Mouse (Mus musculus) right cerebral cortex, postnatal 4 days (tissue): ENCODE results near the gene Gpr180.
"Not testable (repeated sequence)": the region's sequence is repeated elsewhere in the genome, so short reads cannot be mapped to it uniquely, and the experiment has no call there.

Source experiments
- DNase-seq: peaks from one replicate; pipeline ENCODE4 v3.0.0-alpha.2; 2022

Gpr180 gene

DNA sequence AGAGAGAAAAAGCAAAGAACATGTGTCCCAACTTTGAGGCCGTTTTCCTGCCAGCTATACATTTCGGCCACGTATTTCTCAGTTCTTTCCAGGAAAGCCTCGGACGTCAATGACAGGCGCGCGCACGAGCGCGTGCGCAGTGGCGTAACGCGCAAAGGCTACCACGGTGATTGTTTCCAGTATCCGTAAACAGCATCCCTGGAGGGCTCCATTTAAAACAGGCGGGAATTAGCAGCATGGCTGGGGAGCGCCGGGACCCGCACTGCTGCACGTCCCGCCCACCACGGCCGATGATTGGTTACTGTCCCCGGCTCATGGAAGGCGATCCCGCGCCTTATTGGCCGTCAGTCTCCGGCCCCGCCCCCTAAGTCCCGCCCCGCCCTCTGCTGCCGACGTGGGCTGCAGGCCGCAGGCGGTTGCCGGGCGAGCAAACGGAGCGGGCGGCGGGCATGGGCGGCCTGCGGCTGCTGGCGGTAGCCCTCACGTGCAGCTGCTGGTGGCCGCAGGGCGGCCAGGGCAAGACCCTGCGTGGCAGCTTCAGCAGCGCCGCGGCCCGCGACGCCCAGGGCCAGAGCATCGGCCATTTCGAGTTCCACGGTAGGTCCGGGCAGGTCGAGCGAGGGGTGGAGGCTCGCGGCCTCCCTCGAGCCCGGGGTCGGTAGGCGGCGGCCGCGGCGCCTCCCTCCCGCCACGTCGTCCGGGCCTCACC is at the start of gene Gpr180:
Gene Gpr180, plus strand, starts transcription at position 415 of the 709 bp plus-strand sequence.
- peak; percentile 99 for DNase-seq

DNA sequence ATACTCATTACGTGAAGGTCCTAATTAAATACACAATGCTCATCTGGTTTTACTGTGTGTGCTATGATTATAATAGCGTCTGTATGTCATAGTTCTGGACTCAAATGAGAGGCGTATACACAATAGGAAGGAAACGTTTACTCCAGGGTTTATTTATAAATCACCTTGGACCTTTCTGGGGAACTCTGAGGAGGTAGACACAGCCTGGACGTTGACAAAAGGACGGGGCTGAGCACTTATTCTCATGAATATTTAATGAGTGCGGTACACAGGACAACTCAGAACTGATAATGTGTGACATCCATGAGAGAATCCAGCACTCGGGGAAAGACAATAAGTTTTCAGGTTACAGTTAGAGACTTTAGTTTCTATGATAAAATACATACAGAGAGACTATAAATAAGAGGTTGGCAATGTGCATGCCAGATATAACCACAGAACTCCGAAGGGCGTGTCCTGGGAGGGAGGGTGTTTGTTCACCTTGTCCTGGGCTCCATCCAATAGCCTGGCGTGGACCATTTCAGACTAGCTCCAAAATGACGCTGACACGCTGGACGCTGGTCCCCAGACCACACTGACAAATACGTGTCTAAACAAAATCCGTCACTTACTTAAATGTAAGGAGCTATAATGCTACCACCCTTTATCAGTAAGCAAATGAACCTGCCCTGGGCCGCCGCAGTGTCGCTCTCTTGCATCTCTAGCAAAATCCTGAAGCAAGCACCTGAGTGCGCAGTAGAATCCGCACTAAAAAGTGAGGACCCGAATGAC is 48.3 kb upstream of the Gpr180 start:
- DNase-seq: no peak

DNA sequence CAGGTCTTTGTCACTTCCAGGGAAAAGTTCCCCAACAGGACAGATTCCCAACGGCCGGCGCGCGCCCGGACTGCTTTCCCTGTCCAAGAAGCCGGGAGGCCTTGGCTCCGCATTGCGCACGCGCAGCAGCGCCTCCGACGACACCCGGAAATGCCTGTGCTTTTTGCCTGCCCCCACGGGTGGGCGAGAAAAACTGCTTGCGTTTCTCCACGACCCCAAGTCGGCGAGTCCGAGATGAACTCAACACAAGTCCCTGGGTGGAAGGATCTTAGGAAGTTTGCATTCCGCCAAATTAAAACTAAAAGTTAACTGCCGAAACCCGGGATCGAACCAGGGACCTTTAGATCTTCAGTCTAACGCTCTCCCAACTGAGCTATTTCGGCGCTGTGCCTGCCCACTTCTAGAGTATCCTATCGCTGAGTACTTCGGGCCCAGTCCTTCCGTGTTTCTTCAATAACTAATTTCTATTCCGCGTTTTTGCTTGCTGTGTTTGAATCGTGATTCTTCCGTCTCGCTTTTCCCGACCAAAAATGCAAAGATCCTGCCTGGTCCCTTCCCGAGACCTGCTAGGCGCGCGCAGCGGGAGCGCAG is 47.6 kb upstream of the Gpr180 start:
- peak; percentile 92 for DNase-seq

DNA sequence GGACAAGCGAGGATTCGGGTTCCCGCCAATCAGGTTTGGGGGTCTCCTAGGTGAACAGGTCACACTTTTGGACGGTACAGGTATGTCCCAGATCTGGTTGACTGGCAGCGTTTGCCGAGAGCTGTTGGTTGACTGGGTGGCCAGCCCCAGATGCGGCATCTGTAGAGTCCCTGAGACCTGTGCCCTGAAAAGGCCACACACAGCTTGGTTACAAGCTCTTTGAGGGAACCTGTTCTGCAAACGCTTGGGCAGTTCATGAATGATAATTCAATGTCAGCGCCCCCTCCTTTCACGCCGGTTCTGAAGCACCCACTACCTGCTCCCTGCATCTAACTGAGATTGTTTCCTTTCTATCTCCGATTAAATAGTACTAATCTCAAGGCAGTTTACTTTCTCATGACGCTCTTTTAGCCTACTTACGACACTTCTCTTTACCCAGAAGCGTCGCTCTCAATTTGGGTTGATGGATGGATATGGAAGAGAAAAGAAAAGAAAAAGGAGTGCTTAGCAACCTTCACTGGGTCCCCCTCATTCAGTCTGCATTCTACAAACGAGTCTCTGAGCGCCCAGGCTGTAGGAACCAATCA is 47.1 kb upstream of the Gpr180 start:
- no peak for DNase-seq

DNA sequence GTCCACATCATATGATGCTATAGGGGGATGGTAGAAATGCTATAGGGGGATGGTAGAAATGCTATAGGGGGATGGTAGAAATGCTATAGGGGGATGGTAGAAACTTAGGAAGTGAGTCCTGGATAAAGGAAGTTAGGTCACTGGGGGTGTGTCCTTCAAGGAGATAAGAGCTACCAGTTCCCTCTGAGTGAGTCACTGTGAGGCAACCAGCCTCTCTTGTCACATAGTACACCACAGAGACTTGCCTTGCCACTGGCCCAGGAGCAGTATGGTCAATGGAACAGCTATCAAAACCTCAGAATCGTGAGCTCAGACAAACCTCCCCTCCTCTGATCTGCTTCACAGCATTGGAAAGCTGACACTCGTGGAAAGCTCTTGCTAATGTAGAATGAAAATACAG is 38.7 kb upstream of the Gpr180 start:
- DNase-seq: no peak

DNA sequence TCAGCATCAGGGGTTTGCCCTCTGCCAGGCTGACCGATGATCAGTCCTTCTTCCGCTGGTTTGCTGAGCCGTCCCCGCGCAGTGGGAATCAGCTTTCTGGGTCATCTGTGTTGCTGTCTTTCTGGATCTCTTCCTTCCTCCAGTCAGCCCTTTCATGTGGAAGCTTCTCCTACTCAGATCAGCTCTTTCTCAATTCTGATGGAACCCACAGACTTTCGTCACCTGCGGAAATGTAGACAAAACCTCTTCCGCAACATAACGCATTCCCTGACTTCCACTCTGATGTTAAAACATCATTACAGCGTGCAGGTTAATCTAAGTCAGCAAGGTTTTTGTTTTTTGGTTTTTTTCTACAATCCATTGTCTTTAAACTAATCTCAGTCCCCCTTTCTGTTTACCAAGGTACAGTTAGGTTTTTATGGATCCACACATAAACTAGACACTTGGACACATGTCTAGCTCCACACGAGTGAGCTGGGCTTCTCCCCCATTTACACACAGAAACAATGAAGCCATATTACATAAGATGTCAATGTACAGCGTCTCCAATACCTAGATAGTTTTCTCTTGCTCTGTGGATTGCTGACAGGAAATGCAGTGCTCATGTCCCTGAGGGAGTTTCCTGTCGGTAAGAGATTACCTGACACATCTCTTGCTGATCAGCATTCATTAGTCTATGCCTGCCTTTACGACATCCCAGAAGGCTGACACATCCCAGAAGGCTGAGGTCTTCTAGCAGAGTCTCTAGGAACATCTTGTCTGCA is 35.5 kb upstream of the Gpr180 start:
- DNase-seq: no peak

DNA sequence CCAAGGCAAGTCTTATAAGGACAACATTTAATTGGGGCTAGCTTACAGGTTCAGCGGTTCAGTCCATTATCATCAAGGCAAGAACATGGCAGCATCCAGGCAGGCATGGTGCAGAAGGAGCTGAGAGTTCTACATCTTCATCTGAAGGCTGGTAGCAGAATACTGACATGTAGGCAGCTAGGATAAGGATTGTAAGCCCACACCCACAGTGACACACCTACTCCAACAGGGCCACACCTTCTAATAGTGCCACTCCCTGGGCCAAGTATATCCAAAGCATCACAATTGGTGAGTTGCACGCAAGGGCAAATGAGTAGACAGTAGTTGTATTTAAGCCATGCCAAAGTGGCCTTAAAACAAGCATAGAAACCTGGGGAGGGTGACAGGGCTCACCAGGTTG is 29.5 kb upstream of the Gpr180 start:
- DNase-seq: not testable (repeated sequence)

DNA sequence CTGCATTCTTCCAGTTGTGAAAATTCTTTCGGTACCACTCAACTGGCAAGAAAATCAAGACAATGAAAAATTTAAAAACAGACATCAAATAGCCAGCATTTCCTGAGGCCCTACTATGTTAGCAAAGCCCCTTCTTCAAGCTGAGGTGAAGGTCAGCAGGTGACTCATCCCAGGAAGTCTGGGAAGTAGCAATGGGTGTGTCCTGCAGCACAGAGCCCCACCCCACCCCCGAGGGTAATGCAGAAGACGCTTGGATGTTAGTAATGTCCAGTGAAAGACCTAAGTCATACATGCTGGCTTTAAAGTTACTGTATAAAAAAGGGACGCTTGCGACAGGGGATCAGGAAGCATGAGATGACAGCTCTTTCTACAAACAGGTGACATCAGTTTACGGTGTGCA is 23.8 kb upstream of the Gpr180 start:
- DNase-seq: no peak

DNA sequence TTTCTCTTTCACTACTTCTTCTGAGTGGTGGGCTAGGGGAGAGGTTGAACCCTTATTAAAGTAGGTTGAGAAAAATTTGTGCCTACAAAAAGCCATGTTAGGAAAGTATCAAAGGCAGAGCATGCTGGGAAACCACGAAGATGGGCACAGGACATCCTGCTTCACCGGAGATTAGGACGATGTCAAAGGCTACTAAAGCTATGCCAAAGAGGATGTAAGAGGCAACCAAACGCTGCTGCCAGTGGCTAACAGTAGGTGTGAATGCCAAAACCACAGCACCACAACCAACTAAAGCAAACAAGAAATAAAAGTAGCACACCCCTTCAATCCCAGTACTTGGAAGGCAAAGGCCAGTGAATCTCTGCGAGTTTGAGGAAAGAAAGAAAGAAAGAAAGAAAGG is 12.8 kb upstream of the Gpr180 start:
- DNase-seq: no peak

DNA sequence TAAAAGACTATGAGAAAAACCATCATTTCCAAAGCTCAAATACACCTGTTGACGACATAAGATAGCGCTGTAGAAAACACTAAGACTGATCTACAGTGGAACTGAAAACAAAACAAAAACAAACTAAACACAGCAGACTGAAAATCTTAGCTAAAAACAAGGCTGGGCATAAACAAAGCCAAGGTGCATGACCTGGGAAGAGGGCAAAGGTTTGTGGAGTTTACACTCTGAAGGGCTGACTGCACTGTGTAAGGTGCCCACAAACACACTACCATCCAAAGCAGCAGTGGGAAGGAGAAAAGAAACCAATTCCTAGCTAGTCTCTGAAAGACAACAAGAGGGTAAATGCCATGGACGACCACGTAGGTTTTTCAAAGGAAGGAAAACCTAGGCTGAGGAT is 12.2 kb upstream of the Gpr180 start:
- DNase-seq: no peak

DNA sequence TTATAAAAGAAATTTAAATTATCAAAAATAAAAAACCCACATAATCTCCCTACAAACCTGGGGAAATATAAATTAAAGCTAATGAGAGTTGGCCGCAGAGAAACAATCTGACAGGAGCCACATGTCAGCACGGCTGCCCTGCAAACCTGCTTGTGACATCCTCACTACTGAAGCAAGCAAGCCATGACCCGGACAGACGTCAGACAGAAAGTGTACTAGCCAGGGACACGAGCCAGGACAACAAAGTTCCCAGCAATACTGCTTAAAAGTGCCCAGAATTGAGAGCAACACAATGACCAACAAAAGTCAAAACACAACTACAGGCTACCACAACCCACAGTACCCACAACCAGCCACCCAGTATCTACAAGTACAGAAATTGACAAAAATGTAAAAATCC is 10.7 kb upstream of the Gpr180 start:
- no peak for DNase-seq

DNA sequence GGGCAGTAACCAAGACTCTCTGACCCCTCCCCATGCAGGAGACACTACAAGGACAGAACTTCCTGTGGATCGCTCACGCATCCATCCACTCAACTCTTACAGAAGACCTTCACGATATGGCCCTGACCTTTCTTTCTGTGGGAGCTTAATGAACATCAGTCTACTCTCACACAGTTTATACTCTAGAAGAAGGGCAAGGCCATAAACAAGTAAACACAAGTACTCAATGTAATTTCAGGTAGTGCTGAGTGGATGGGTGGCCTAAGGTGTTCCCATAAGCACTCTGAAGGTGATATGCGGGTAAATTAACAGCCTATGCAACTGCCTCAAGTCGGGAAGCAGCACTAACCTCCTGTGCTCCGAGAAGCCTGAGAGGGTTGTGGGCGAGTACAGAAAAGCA is 5.5 kb upstream of the Gpr180 start:
- DNase-seq: no peak

DNA sequence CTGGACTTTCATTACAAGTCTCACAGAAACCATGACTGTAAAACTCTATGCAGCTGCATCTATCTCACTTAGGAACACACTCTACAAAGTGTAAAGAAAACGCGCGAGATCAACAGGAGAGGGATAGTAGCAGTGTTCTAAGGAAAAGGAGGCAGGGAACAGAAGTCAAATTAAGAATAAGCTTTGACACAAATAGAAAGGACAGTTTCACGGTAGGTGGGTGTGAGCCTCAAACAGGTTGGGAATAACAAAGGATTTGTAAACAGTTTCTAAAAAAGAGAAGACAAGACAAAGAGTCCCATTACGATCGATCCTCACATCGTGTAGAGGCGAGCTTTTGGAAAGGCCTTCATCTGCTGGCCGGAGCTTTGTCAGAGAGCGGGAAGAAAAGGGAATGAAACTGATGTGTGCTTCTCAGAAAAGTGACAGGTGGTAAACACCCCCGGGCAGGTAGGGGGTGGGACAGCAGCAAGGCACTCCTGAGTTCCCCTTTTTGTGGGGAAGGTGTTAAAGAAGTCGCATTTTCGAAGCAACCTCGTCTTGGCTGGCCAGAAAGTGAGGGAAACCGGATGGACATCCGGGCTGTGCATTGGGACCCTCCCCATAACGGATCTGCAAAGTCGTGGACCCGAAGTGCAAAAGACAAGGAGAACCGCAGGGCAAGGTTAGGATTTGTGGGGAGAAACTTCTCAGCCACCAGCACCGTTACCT is 4.9 kb upstream of the Gpr180 start:
- no peak for DNase-seq

DNA sequence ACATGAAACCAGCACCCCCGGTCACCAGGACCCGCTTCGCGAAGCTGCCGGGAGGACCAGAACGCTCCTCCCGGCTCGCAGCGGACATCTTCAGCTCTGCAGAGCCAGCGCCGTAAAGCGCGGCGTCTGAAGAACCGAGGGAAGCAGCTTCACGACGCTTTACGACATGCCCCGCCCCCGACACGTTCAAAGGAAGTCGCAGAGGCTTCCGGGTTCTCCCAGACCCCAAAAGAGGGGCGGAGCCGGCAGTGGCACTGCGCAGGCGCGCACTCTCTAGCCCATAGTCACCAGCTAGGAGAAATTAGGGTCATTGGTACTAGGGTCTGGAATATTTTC is 4.3 kb upstream of the Gpr180 start, which contains the start of gene Tgds:
Gene Tgds, minus strand, starts transcription at position 114 of the 336 bp plus-strand sequence.
- DNase-seq: peak; percentile 98

DNA sequence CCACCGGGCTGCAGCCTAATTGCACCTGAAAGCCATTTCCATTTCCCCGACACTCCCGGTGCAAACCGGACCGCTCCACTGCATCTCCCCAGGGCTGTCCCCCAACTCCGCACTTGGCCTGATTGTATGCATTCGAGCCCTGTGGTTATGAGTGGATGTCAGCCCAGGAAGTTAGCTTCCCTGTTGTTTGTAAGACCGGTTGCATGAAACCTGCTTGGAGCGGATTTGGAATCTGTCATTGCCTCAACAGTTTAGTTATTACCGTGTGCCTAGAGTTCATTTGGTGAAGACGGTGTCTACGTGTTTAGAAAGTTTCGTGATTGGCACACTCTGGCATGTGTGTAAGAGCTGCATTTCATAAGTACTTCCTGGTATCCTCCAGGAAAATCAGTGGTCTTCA is 529 bp downstream of the Gpr180 start:
- DNase-seq: no peak

DNA sequence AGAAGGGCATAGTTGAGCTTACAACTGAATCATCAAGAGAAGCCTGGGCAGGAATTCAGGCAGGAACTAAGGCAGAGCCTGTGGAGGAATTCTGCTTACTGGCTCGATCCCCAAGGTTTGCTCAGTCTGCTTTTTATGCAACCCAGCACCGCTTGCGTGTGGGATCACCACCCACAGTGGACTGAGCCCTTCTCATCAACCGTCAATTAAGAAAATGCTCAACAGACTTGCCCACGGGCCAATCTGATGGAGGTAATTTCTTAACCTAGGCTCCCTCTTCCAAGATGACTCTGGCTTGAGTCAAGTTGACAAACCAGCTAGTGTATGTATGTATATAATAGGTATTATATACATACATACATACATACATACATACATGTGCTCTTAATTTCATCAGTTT is 5.3 kb downstream of the Gpr180 start:
- DNase-seq: no peak

DNA sequence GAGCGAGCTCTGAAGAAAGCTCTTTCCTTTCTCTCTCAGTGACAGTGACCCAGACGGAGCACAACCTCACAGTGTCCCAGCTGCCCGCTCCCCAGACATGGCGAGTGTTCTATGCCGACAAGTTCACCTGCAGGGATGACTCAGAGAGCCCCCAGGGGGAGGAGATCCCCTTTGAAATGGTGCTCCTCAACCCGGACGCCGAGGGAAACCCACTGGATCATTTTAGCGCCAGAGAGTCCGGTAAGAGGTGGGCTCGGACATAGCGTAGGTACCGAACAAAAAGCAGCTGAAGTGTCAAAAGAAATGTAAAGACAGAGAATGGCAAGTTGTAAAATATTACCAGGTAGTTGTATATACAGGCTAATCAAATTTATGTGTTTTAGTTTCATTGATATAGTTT is 11.1 kb downstream of the Gpr180 start:
- DNase-seq: no peak

DNA sequence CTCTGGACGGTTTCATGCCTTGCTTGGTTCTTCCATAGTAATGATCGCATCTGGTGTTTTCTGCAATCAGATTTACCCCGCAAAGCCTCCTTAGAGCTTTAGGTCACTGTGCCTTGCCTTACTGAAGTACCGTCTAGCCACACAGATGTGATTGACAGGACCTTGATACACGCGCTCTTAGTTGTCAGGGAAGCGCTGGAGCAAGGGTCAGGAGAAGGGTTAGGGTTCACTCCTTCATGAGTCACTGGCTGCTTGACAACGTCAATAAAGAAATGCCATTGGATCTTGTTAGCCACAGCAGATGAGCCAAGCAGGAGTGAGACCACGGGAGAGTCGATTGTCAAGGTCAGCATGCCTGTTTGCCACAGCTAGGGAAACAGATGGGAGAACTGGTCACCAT is 11.6 kb downstream of the Gpr180 start:
- DNase-seq: no peak

DNA sequence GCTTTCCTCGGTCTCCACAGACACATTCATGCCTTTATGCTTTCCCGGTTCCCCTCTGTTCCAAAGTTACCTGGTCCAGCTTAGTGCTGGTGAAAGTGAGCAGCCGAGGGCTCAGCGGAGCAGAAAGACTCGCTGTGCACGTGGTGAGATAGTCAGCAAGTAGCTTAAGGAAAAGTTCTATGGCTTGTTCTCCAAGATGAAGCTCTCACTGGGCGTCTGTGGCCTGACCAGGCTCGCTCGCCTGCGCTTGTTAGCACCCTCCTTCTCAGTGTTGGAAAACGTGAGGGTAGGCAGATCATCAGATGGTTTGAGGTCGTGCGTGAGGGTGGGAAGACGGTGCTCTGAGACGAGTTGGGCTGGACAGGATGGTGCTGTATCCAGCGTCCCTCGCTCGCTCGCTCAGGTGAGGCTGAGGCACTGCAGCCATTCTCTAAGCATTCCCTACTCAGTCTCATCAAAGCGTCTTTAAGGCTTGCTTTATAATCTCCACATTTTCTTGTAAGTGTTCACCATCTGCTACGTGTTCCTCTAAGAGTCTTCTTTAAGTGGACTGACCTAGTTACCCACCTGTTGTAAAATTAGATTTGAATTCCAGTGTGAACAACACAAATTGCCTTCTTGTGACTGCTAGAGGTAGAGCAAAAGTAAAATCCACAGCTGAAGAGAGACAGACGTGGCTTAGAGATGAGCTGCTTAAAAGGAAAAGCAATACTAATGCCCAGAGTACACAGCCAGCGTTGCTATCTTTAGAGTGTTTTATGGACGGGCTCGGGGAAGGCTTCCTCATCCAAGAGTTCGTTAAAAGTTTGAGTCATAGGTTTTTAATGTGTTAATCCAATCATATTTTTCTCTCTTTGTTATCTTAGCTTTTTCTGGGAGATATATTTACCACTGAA is 13.9 kb downstream of the Gpr180 start:
- no peak for DNase-seq

DNA sequence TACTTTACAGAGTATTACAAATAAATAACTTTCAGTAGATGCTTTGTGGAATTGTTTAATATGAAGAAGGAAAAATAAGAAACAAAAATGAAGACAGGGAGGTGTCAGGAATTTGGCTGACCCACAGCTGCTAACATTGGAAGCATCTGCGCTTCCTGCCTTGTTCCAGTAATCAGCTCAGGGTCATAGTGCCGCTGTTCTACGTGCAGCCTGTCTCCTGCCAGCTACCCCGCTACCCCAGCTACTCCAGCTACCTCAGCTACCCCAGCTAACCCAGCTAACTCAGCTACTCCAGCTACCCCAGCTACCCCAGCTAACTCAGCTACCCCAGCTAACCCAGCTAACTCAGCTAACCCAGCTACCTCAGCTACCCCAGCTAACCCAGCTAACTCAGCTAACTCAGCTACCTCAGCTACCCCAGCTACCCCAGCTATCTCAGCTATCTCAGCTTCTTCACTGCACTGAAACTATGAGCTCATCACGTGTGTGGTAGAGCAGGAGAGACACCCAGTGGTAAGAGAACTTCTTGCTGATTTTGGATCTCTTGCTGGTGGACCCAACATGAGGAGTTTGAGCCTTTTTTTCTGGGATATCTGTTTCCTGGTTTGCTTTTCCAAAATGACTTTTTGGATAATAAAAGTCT is 14.8 kb downstream of the Gpr180 start:
- no peak for DNase-seq

DNA sequence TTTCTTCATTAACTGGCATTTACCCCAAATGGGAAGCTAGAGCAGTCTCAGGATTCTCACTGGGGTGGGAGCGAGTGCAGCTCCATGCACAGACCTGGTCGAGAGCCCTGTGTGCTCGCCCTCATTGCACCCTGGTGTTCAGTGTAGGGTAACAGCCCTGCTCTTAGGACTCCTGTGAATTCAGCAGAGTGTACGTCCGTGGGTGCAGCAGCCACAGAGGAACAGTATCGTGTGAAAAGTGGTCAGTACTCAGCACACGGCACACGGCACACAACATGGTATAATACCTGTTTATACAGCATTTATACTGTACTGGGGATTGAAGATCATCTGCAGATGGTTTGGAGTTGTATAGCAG is 15.3 kb downstream of the Gpr180 start:
- no peak for DNase-seq
